Mouse (Mus musculus): ENCODE results near the gene Trrap. TPM values are rescaled to one million over a fixed set of nuclear protein-coding genes. Genes with fewer than 3 reads are reported as not detected.
A peak's percentile ranks its signal among the peaks of the same experiment; 100 is the strongest.

Gene Trrap
- polyA plus RNA-seq, 1 experiment from 2014 or later = 80.3 TPM

- 88% methylated on average over 13 of the region's 13 CpGs for WGBS
- Histone ChIP-seq H3K27ac (no peak overlapping the region), H3K36me3 (peaks cover 100% of the 10 kb centered on the region), H3K4me1 (replicated peaks) (no peaks in the 10 kb centered on the region), H3K9me3 (0 out of 2 replicates have a peak, but pooled peaks cover 5% of the 10 kb centered on the region), H3K4me3 (no peak overlapping the region), H3K27me3 (ENCODE audit: insufficient read depth, poor library complexity, severe bottlenecking) (no peaks in the 10 kb centered on the region)
- DNase-seq (ENCODE audit: low spot score) = no peak
Measured at GRCm38 (mm10) chr5:144884629-144885217, 117.2 kb downstream of the Trrap start.

GRCm38 (mm10) chr5:144885968-144886650, 118.6 kb downstream of the Trrap start:
- 93% methylated on average over 9 of the region's 9 CpGs for WGBS

GRCm38 (mm10) chr5:144891276-144891675, 123.7 kb downstream of the Trrap start:
- WGBS = 90% methylated on average over 11 of the region's 11 CpGs
- Histone ChIP-seq H3K36me3 (peaks cover 99% of the 10 kb centered on the region), H3K4me3 (no peak overlapping the region)

More at GRCm38 (mm10) chr5:144885968-144886650, 118.6 kb downstream of the Trrap start:
- Histone ChIP-seq H3K9me3 (0 out of 2 replicates have a peak, but pooled peaks cover 5% of the 10 kb centered on the region), H3K4me3 (no peak overlapping the region), H3K4me1 (replicated peaks) (no peaks in the 10 kb centered on the region), H3K36me3 (peaks cover 100% of the 10 kb centered on the region), H3K27ac (no peak overlapping the region), H3K27me3 (ENCODE audit: insufficient read depth, poor library complexity, severe bottlenecking) (no peaks in the 10 kb centered on the region)
- no peak for DNase-seq (ENCODE audit: low spot score)

GRCm38 (mm10) chr5:144897881-144898280, 130.3 kb downstream of the Trrap start:
- Histone ChIP-seq H3K4me1 (replicated peaks) (peaks cover 43% of the 10 kb centered on the region), H3K27ac (peak overlapping the region; percentile 46), H3K27me3 (ENCODE audit: insufficient read depth, poor library complexity, severe bottlenecking) (no peaks in the 10 kb centered on the region), H3K36me3 (peaks cover 70% of the 10 kb centered on the region), H3K4me3 (no peak overlapping the region), H3K9me3 (no peaks in the 10 kb centered on the region)
- WGBS = 20% methylated on average over 7 of the region's 7 CpGs
- peak; percentile 45 for DNase-seq (ENCODE audit: low spot score)

More at GRCm38 (mm10) chr5:144891276-144891675, 123.7 kb downstream of the Trrap start:
- DNase-seq (ENCODE audit: low spot score) = no peak
- H3K9me3 ChIP-seq = 0 out of 2 replicates have a peak, but pooled peaks cover 5% of the 10 kb centered on the region
- no peaks in the 10 kb centered on the region for H3K4me1 ChIP-seq (replicated peaks)
- no peaks in the 10 kb centered on the region for H3K27me3 ChIP-seq (ENCODE audit: insufficient read depth, poor library complexity, severe bottlenecking)
- no peak overlapping the region for H3K27ac ChIP-seq

- Histone ChIP-seq H3K27ac (peak overlapping the region; percentile 46), H3K4me1 (replicated peaks) (peaks cover 43% of the 10 kb centered on the region), H3K36me3 (peaks cover 63% of the 10 kb centered on the region), H3K9me3 (no peaks in the 10 kb centered on the region), H3K27me3 (ENCODE audit: insufficient read depth, poor library complexity, severe bottlenecking) (no peaks in the 10 kb centered on the region), H3K4me3 (no peak overlapping the region)
- 32% methylated on average over 7 of the region's 7 CpGs for WGBS
- peak; percentile 24 for DNase-seq (ENCODE audit: low spot score)
Measured at GRCm38 (mm10) chr5:144898448-144899052, 131.0 kb downstream of the Trrap start.

GRCm38 (mm10) chr5:144901035-144901434, 133.5 kb downstream of the Trrap start:
- Histone ChIP-seq H3K36me3 (peaks cover 38% of the 10 kb centered on the region), H3K4me3 (no peak overlapping the region), H3K9me3 (no peaks in the 10 kb centered on the region), H3K27me3 (ENCODE audit: insufficient read depth, poor library complexity, severe bottlenecking) (no peaks in the 10 kb centered on the region), H3K4me1 (replicated peaks) (peaks cover 47% of the 10 kb centered on the region), H3K27ac (no peak overlapping the region)
- DNase-seq (ENCODE audit: low spot score) = no peak
- 79% methylated on average over 7 of the region's 7 CpGs for WGBS

GRCm38 (mm10) chr5:144901791-144902190, 134.3 kb downstream of the Trrap start:
- Histone ChIP-seq H3K4me3 (no peak overlapping the region), H3K36me3 (peaks cover 30% of the 10 kb centered on the region), H3K4me1 (replicated peaks) (peaks cover 47% of the 10 kb centered on the region), H3K9me3 (no peaks in the 10 kb centered on the region), H3K27me3 (ENCODE audit: insufficient read depth, poor library complexity, severe bottlenecking) (no peaks in the 10 kb centered on the region), H3K27ac (no peak overlapping the region)
- WGBS = 63% methylated on average over 10 of the region's 10 CpGs
- no peak for DNase-seq (ENCODE audit: low spot score)

- H3K27me3 ChIP-seq (ENCODE audit: insufficient read depth, poor library complexity, severe bottlenecking) = no peaks in the 10 kb centered on the region
- 83% methylated on average over 12 of the region's 12 CpGs for WGBS
- H3K27ac ChIP-seq = no peak overlapping the region
- peaks cover 15% of the 10 kb centered on the region for H3K36me3 ChIP-seq
- DNase-seq (ENCODE audit: low spot score) = no peak
- H3K4me3 ChIP-seq = no peak overlapping the region
- H3K4me1 ChIP-seq (replicated peaks) = peaks cover 23% of the 10 kb centered on the region
- H3K9me3 ChIP-seq = no peaks in the 10 kb centered on the region
Measured at GRCm38 (mm10) chr5:144904356-144905134, 137.0 kb downstream of the Trrap start.

- WGBS = 74% methylated on average over 2 of the region's 2 CpGs
- Histone ChIP-seq H3K4me1 (replicated peaks) (peaks cover 25% of the 10 kb centered on the region), H3K9me3 (no peaks in the 10 kb centered on the region), H3K36me3 (no peaks in the 10 kb centered on the region), H3K27me3 (ENCODE audit: insufficient read depth, poor library complexity, severe bottlenecking) (no peaks in the 10 kb centered on the region), H3K4me3 (no peak overlapping the region), H3K27ac (no peak overlapping the region)
- no peak for DNase-seq (ENCODE audit: low spot score)
Measured at GRCm38 (mm10) chr5:144907591-144907990, 140.1 kb downstream of the Trrap start.

Other genes with a start within 250 kb of the Trrap start
- gene Nptx2, start 221.8 kb upstream of the Trrap start, polyA plus RNA-seq (2016; fragmentation: Nextera tagmentation; extraction: Ambion mirVana) = 1.8 and 3.2 TPM in 2 replicates
- gene Tmem130, start 5.9 kb upstream of the Trrap start, polyA plus RNA-seq (2016; fragmentation: Nextera tagmentation; extraction: Ambion mirVana) = 1.6 and 13.8 TPM in 2 replicates
- gene Smurf1, start 198.1 kb downstream of the Trrap start, polyA plus RNA-seq (2016; fragmentation: Nextera tagmentation; extraction: Ambion mirVana) = 14.7 and 17.5 TPM in 2 replicates

Data from hindbrain, embryonic 10.5 days (tissue).